Mouse (Mus musculus) embryonic facial prominence, embryonic 11.5 days (tissue): ENCODE data around the gene Zmiz1. TPM values are rescaled to one million over a fixed set of nuclear protein-coding genes. Genes with fewer than 3 reads are reported as not detected.

Experiments used
- ATAC-seq: fragments of 200-750 bp; cut with Nextera tagmentation; replicated peaks from 2 replicates; pipeline ENCODE4 v1.8.0; 2017; ENCODE audit warnings: low read depth; ENCODE audit not compliant: insufficient number of reproducible peaks, low FRiP score, low TSS enrichment
- DNase-seq: peaks from one replicate; pipeline ENCODE4 v3.0.0-alpha.2; 2015; ENCODE audit warnings: low spot score
- H3K27ac ChIP-seq: fragments of 300-500 bp; sonication (generic); replicated peaks from 2 replicates; pipeline ENCODE4 v1.5.1; 2014; ENCODE audit warnings: mild to moderate bottlenecking, low read depth, low read length, control low read depth
- H3K27me3 ChIP-seq: fragments of 300-500 bp; sonication (generic); 2 replicates; pipeline ENCODE4 v1.6.1; 2014; ENCODE audit warnings: mild to moderate bottlenecking, low read length, moderate library complexity, mixed read lengths; ENCODE audit not compliant: control insufficient read depth, insufficient read depth
- H3K36me3 ChIP-seq: fragments of 300-500 bp; sonication (generic); replicated peaks from 2 replicates; pipeline ENCODE4 v1.6.1; 2014; ENCODE audit warnings: low read depth, mild to moderate bottlenecking, low read length, moderate library complexity, mixed read lengths; ENCODE audit not compliant: control insufficient read depth, insufficient read depth
- H3K4me1 ChIP-seq: fragments of 300-500 bp; sonication (generic); 2 replicates; pipeline ENCODE4 v1.6.1; 2014; ENCODE audit warnings: low read length, mixed read lengths; ENCODE audit not compliant: control insufficient read depth, insufficient read depth
- H3K4me2 ChIP-seq: fragments of 300-500 bp; sonication (generic); 2 replicates; pipeline ENCODE4 v1.6.1; 2014; ENCODE audit warnings: low read depth, mild to moderate bottlenecking, control low read depth, low read length, moderate library complexity
- H3K4me3 ChIP-seq: fragments of 300-500 bp; sonication (generic); 2 replicates; pipeline ENCODE4 v1.5.1; 2014; ENCODE audit warnings: low read depth, low read length, control low read depth
- H3K9ac ChIP-seq: fragments of 300-500 bp; sonication (generic); replicated peaks from 2 replicates; pipeline ENCODE4 v1.6.1; 2014; ENCODE audit warnings: mild to moderate bottlenecking, control low read depth, low read length
- H3K9me3 ChIP-seq: fragments of 300-500 bp; sonication (generic); replicated peaks from 2 replicates; pipeline ENCODE4 v1.6.1; 2016; ENCODE audit warnings: mild to moderate bottlenecking, low read length, inconsistent platforms, mixed read lengths; ENCODE audit not compliant: control insufficient read depth
- WGBS: fragments of 180-500 bp; shearing (Covaris S2); extraction: QIAGEN DNeasy Blood & Tissue Kit; methylation state at CpG from one replicate; pipeline ENCODE4 v1.1.7; 2014; 5-methylcytosine and 5-hydroxymethylcytosine counted together
- polyA plus RNA-seq: library from polyadenylated mRNA; unstranded; fragments of >200 nt; fragmentation: Nextera tagmentation; extraction: Ambion mirVana; gene quantifications from 2 replicates; pipeline ENCODE4 v1.2.1, GENCODE M21; 2014

Zmiz1 gene
- polyA plus RNA-seq, 1 experiment from 2014 or later = 27.7 TPM

DNA sequence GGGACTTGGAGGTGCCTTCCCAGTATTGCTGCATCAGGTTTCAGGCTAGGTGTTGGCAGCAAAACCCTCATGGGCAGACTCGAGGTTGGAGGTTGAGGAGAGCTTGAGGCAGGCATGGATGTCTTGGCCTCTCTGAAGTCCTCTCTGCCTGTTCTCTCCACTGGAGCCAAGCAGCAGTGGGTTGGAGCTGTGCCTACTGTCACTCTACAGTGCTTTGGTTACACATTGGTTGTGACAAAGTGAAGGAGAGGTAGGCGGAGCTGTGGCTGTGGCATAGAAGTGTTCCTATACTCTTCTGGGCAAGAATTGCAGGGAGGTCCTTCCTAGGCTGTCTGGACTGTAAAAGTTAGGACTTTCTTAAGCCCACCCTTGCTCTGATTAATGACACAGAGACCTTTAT lies 237.4 kb downstream of the Zmiz1 start:
- Histone ChIP-seq H3K27me3 (no peaks in the 10 kb centered on the region), H3K4me1 (no peaks in the 10 kb centered on the region; the same call in 1 of the 2 replicates), H3K4me3 (no peak overlapping the region), H3K9me3 (no peaks in the 10 kb centered on the region), H3K4me2 (no peak overlapping the region), H3K27ac (no peak overlapping the region), H3K36me3 (peaks cover 2% of the 10 kb centered on the region), H3K9ac (no peak overlapping the region)
- 70% methylated on average over 2 of the region's 2 CpGs for WGBS
- ATAC-seq = no peak
- DNase-seq = no peak

GRCm38 (mm10) chr14:25701986-25702385 lies 243.0 kb downstream of the Zmiz1 start:
- H3K4me3 ChIP-seq = no peak overlapping the region
- ATAC-seq (no peak), DNase-seq (peak; percentile 74)
- H3K9me3 ChIP-seq = no peaks in the 10 kb centered on the region
- H3K4me1 ChIP-seq = no peaks in the 10 kb centered on the region
- no peaks in the 10 kb centered on the region for H3K27me3 ChIP-seq
- H3K9ac ChIP-seq = no peak overlapping the region
- H3K36me3 ChIP-seq = peaks cover 2% of the 10 kb centered on the region; the same call in 1 of the 2 replicates
- H3K27ac ChIP-seq = no peak overlapping the region
- no peak overlapping the region for H3K4me2 ChIP-seq

GRCm38 (mm10) chr14:25707691-25708181 lies 248.8 kb downstream of the Zmiz1 start:
- Histone ChIP-seq H3K9me3 (no peaks in the 10 kb centered on the region), H3K36me3 (no peaks in the 10 kb centered on the region), H3K9ac (no peak overlapping the region), H3K27me3 (no peaks in the 10 kb centered on the region), H3K4me3 (no peak overlapping the region), H3K4me1 (peaks cover 4% of the 10 kb centered on the region; the same call in 1 of the 2 replicates), H3K27ac (no peak overlapping the region), H3K4me2 (no peak overlapping the region)
- DNase-seq = peak; percentile 70
- no peak for ATAC-seq
- 40% methylated on average over 5 of the region's 5 CpGs for WGBS

DNA sequence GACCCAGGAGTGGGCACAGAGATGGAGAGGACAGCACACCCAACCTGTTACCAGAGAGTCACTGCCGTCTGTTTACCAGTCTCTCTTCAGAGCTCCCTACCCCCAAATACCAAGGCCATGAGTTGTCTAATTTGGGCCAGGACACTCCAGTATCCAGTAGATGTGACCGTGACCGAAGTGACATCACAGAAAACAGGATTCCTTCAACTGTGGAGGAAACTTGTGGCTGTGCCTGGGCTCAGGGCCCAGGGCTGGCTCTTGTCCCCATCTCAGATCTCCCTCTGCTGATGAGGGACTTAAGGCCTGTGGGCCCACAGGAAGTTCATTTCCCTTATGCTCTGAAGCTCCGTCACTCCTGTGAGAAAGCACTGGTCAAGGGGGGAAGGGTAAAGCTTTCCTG lies 249.5 kb downstream of the Zmiz1 start:
- Histone ChIP-seq H3K36me3 (no peaks in the 10 kb centered on the region), H3K27ac (no peak overlapping the region; the same call in 1 of the 2 replicates), H3K9me3 (no peaks in the 10 kb centered on the region), H3K9ac (no peak overlapping the region), H3K4me2 (no peak overlapping the region), H3K4me1 (peaks cover 4% of the 10 kb centered on the region; the same call in 1 of the 2 replicates), H3K27me3 (no peaks in the 10 kb centered on the region), H3K4me3 (no peak overlapping the region)
- no peak for DNase-seq
- WGBS = 65% methylated on average over 4 of the region's 4 CpGs
- ATAC-seq = 0 out of 2 replicates have a peak, but pooled peaks have one; percentile 34

GRCm38 (mm10) chr14:25708917-25709316 lies 249.9 kb downstream of the Zmiz1 start:
- Histone ChIP-seq H3K4me3 (no peak overlapping the region), H3K4me2 (no peak overlapping the region), H3K27me3 (no peaks in the 10 kb centered on the region), H3K27ac (no peak overlapping the region; the same call in 1 of the 2 replicates), H3K4me1 (peaks cover 4% of the 10 kb centered on the region; the same call in 1 of the 2 replicates), H3K9me3 (no peaks in the 10 kb centered on the region), H3K36me3 (no peaks in the 10 kb centered on the region), H3K9ac (no peak overlapping the region)
- 68% methylated on average over 2 of the region's 2 CpGs for WGBS
- DNase-seq (no peak), ATAC-seq (no peak)

DNA sequence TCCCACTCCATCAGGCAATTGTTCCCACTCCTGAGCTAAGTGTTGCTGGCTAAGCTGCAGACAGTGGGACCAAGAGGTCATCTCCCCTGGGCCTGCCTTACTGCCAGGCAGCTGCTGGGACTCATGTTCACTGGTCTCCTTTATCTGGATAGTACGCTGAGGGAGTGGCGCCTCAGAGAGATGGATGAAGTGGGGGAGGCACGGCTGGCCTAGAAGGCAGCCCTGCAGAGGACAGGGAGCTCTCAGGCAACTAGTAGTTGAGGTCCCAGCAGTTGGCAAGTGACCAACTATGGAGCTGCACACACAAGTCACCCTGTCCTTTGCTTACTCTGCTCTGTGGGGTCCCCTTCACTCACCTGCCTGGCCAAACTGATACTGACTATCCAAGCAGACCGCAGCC lies 251.1 kb downstream of the Zmiz1 start:
- 62% methylated on average over 4 of the region's 4 CpGs for WGBS
- H3K9ac ChIP-seq = no peak overlapping the region; the same call in 1 of the 2 replicates
- no peak overlapping the region for H3K4me2 ChIP-seq
- H3K4me3 ChIP-seq = no peak overlapping the region
- no peak for DNase-seq
- no peaks in the 10 kb centered on the region for H3K27me3 ChIP-seq
- peaks cover 4% of the 10 kb centered on the region; the same call in 1 of the 2 replicates for H3K4me1 ChIP-seq
- no peak for ATAC-seq
- H3K36me3 ChIP-seq = peaks cover 3% of the 10 kb centered on the region
- no peak overlapping the region for H3K27ac ChIP-seq
- H3K9me3 ChIP-seq = no peaks in the 10 kb centered on the region

- Histone ChIP-seq H3K27me3 (no peaks in the 10 kb centered on the region), H3K9me3 (no peaks in the 10 kb centered on the region), H3K4me2 (no peak overlapping the region), H3K27ac (no peak overlapping the region), H3K9ac (no peak overlapping the region), H3K36me3 (peaks cover 3% of the 10 kb centered on the region), H3K4me3 (no peak overlapping the region), H3K4me1 (peaks cover 4% of the 10 kb centered on the region; the same call in 1 of the 2 replicates)
- DNase-seq = no peak
- ATAC-seq = no peak
- 65% methylated on average over 4 of the region's 4 CpGs for WGBS
Measured at GRCm38 (mm10) chr14:25710681-25711080, 251.7 kb downstream of the Zmiz1 start.

DNA sequence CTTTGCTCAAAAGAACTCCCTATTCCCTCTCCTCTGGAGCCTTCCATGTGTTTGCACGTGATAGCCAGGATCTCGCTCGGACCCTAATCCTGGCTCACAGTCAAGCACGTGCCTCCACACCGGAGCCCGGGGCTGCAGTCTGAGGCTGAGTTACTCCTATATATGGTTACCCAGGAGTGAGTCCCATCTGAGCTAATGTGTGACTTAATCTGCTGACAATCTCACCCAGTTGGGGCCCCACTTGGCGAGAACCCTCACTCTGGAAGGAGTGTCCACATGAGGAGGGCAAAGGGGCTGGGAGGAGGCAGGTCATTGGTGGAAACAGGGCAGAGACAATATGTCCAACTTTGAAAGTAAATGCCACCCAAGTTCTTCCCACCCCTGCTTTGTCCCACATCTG lies 252.2 kb downstream of the Zmiz1 start:
- Histone ChIP-seq H3K27me3 (no peaks in the 10 kb centered on the region), H3K9me3 (no peaks in the 10 kb centered on the region), H3K4me1 (peaks cover 4% of the 10 kb centered on the region; the same call in 1 of the 2 replicates), H3K27ac (no peak overlapping the region), H3K4me3 (no peak overlapping the region), H3K4me2 (no peak overlapping the region), H3K9ac (no peak overlapping the region), H3K36me3 (peaks cover 3% of the 10 kb centered on the region)
- ATAC-seq = no peak
- no peak for DNase-seq
- WGBS = 65% methylated on average over 7 of the region's 7 CpGs
